Mouse (Mus musculus) kidney, adult 2 months (tissue): ENCODE data around the gene Mpdz. TPM values are rescaled to one million over a fixed set of nuclear protein-coding genes. Genes with fewer than 3 reads are reported as not detected.

Experiments
- DNase-seq: peaks from one replicate; pipeline ENCODE4 v3.0.0; 2021
- H3K27ac ChIP-seq: fragments of 200-500 bp; 2 replicates; pipeline ENCODE4 v1.5.1; 2012; ENCODE audit warnings: low read depth, low read length, control low read depth, inconsistent platforms; ENCODE audit not compliant: insufficient read depth
- H3K27me3 ChIP-seq: fragments of 200-500 bp; replicated peaks from 2 replicates; pipeline ENCODE4 v1.6.1; 2012; ENCODE audit warnings: mild to moderate bottlenecking, moderate library complexity, low read length, inconsistent platforms; ENCODE audit not compliant: control insufficient read depth, insufficient read depth
- H3K36me3 ChIP-seq: fragments of 200-500 bp; 2 replicates; pipeline ENCODE4 v1.6.1; 2012; ENCODE audit warnings: mild to moderate bottlenecking, moderate library complexity, low read length, inconsistent platforms; ENCODE audit not compliant: control insufficient read depth, insufficient read depth
- H3K4me1 ChIP-seq: fragments of 200-500 bp; 2 replicates; pipeline ENCODE4 v1.6.1; 2011; ENCODE audit warnings: low read length; ENCODE audit not compliant: control insufficient read depth, insufficient read depth
- H3K4me3 ChIP-seq: fragments of 200-500 bp; 2 replicates; pipeline ENCODE4 v1.5.1; 2011; ENCODE audit warnings: mild to moderate bottlenecking, low read depth, low read length, control low read depth; ENCODE audit not compliant: insufficient read depth
- CTCF ChIP-seq: fragments of 200-500 bp; conservative IDR thresholded peaks from 2 replicates; pipeline ENCODE4 v1.5.1; 2011; ENCODE audit warnings: low read depth, mild to moderate bottlenecking, control low read depth, low read length, moderate library complexity, mixed read lengths; ENCODE audit not compliant: insufficient read depth, insufficient read length
- POLR2A ChIP-seq: fragments of 200-500 bp; IDR thresholded peaks from one replicate; pipeline ENCODE4 v1.6.1; 2011; ENCODE audit warnings: low read depth, low read length, control low read depth
- WGBS: fragments of 180-500 bp; shearing (Covaris S2); methylation state at CpG from one replicate; pipeline ENCODE4 v1.1.7; 2018; 5-methylcytosine and 5-hydroxymethylcytosine counted together
- polyA plus RNA-seq: library from polyadenylated mRNA; depleted of rRNA; stranded (reverse); fragments of >200 nt; gene quantifications from 2 replicates; pipeline ENCODE4 v1.2.3, GENCODE M21; 2012

Mpdz gene
- polyA plus RNA-seq, 1 experiment: 11.4 TPM

GRCm38 (mm10) chr4:81392869-81393268 lies 49.7 kb downstream of the Mpdz start:
- Histone ChIP-seq H3K27me3 (no peaks in the 10 kb centered on the region), H3K36me3 (no peaks in the 10 kb centered on the region), H3K4me1 (no peaks in the 10 kb centered on the region), H3K4me3 (no peak overlapping the region), H3K27ac (no peak overlapping the region)
- no peak for DNase-seq
- WGBS: 70% methylated on average over 3 of the region's 3 CpGs
- no peak for TF ChIP-seq CTCF
- no peak for TF ChIP-seq POLR2A

- Histone ChIP-seq H3K4me1 (no peaks in the 10 kb centered on the region), H3K4me3 (no peak overlapping the region), H3K27ac (no peak overlapping the region), H3K36me3 (no peaks in the 10 kb centered on the region), H3K27me3 (no peaks in the 10 kb centered on the region)
- no peak for TF ChIP-seq POLR2A
- no peak for TF ChIP-seq CTCF
- no peak for DNase-seq
These were observed 53.4 kb downstream of the Mpdz start for GRCm38 (mm10) chr4:81389263-81389662.

- Histone ChIP-seq H3K4me1 (no peaks in the 10 kb centered on the region), H3K27ac (no peak overlapping the region), H3K36me3 (peaks cover 2% of the 10 kb centered on the region), H3K27me3 (no peaks in the 10 kb centered on the region), H3K4me3 (no peak overlapping the region)
- TF ChIP-seq POLR2A (no peak), CTCF (no peak)
- no peak for DNase-seq
- 94% methylated on average over 2 of the region's 2 CpGs for WGBS
These were observed 55.0 kb downstream of the Mpdz start for GRCm38 (mm10) chr4:81387644-81388043.

- no peaks in the 10 kb centered on the region; the same call in 1 of the 2 replicates for H3K36me3 ChIP-seq
- DNase-seq: no peak
- no peaks in the 10 kb centered on the region for H3K27me3 ChIP-seq
- H3K4me1 ChIP-seq: no peaks in the 10 kb centered on the region
- H3K27ac ChIP-seq: no peak overlapping the region
- no peak for TF ChIP-seq CTCF
- no peak for TF ChIP-seq POLR2A
- no peak overlapping the region for H3K4me3 ChIP-seq
- WGBS: 96% methylated on average over 4 of the region's 4 CpGs
These were observed 70.3 kb downstream of the Mpdz start for GRCm38 (mm10) chr4:81372355-81372754.

GRCm38 (mm10) chr4:81351368-81351767 lies 91.2 kb downstream of the Mpdz start:
- Histone ChIP-seq H3K36me3 (no peaks in the 10 kb centered on the region), H3K4me3 (no peak overlapping the region), H3K4me1 (no peaks in the 10 kb centered on the region), H3K27ac (no peak overlapping the region), H3K27me3 (no peaks in the 10 kb centered on the region)
- no peak for DNase-seq
- 90% methylated on average over 3 of the region's 3 CpGs for WGBS
- TF ChIP-seq CTCF (no peak), POLR2A (no peak)

- Histone ChIP-seq H3K27me3 (no peaks in the 10 kb centered on the region), H3K4me1 (no peaks in the 10 kb centered on the region), H3K36me3 (no peaks in the 10 kb centered on the region; the same call in 1 of the 2 replicates), H3K27ac (no peak overlapping the region), H3K4me3 (no peak overlapping the region)
- WGBS: 76% methylated on average over 7 of the region's 7 CpGs
- no peak for TF ChIP-seq CTCF
- no peak for TF ChIP-seq POLR2A
- DNase-seq: no peak
These were observed 94.0 kb downstream of the Mpdz start for GRCm38 (mm10) chr4:81348646-81349045.

- no peaks in the 10 kb centered on the region; the same call in 1 of the 2 replicates for H3K36me3 ChIP-seq
- WGBS: 43% methylated on average over 3 of the region's 3 CpGs
- H3K4me3 ChIP-seq: no peak overlapping the region
- TF ChIP-seq POLR2A (no peak), CTCF (no peak)
- no peaks in the 10 kb centered on the region for H3K4me1 ChIP-seq
- H3K27me3 ChIP-seq: no peaks in the 10 kb centered on the region
- DNase-seq: no peak
- no peak overlapping the region for H3K27ac ChIP-seq
These were observed 97.5 kb downstream of the Mpdz start for GRCm38 (mm10) chr4:81345141-81345540.

GRCm38 (mm10) chr4:81333628-81333991 lies 109.0 kb downstream of the Mpdz start:
- no peak overlapping the region for H3K27ac ChIP-seq
- no peak for DNase-seq
- TF ChIP-seq POLR2A (no peak), CTCF (no peak)
- H3K36me3 ChIP-seq: no peaks in the 10 kb centered on the region
- 85% methylated on average over 2 of the region's 2 CpGs for WGBS
- H3K27me3 ChIP-seq: no peaks in the 10 kb centered on the region
- H3K4me1 ChIP-seq: no peaks in the 10 kb centered on the region
- H3K4me3 ChIP-seq: no peak overlapping the region
